Mouse (Mus musculus) G1E (cell line): ENCODE results near the gene Tuba1b.

Source experiments
- CTCF ChIP-seq: IDR thresholded peaks from 2 replicates; pipeline ENCODE4 v1.5.1; 2012; ENCODE audit warnings: low read depth, low read length, inconsistent platforms, mixed read lengths
- GATA1 ChIP-seq: IDR thresholded peaks from 2 replicates; pipeline ENCODE4 v1.6.1; 2012; ENCODE audit warnings: borderline replicate concordance, low read length, inconsistent platforms, mixed read lengths
- GATA2 ChIP-seq: IDR thresholded peaks from 2 replicates; pipeline ENCODE4 v1.6.1; 2012; ENCODE audit warnings: low read depth, low read length, inconsistent platforms, borderline replicate concordance
- POLR2AphosphoS5 ChIP-seq: IDR thresholded peaks from 2 replicates; pipeline ENCODE4 v1.6.1; 2012; ENCODE audit warnings: low read depth, low read length, inconsistent platforms; ENCODE audit not compliant: insufficient replicate concordance
- TAL1 ChIP-seq: conservative IDR thresholded peaks from 2 replicates; pipeline ENCODE4 v1.6.1; 2012; ENCODE audit warnings: low read depth, low read length, inconsistent platforms, mixed read lengths

GRCm38 (mm10) chr15:98895635-98896589 lies 38.5 kb downstream of the Tuba1b start:
- no peak for TF ChIP-seq POLR2AphosphoS5
- TF ChIP-seq CTCF, result no peak
- TF ChIP-seq GATA1, result no peak
- no peak for TF ChIP-seq GATA2
- TF ChIP-seq TAL1, result no peak
